Comparison of ENCODE assay signal across 9 mouse cellular contexts in genomic region chr5:120711416-120711815, GRCm38 (mm10). TPM values are rescaled to one million over a fixed set of nuclear protein-coding genes. Genes with fewer than 3 reads are reported as not detected.
DNase-seq lines count a peak whose midpoint lies in the region; ATAC-seq and TF ChIP-seq lines count a peak whose summit lies in the region.
"Had no signal": no experiment of that assay in that cellular context is flagged by ENCODE, and none has a peak within 500 bp of the region (broad histone marks: within the 10 kb centered on the region; RNA-seq: fewer than 3 reads in every experiment).

No protein-coding gene starts in this region.

- no peak overlapping the region for H3K9ac ChIP-seq in liver, embryonic 16.5 days (ENCODE audit: low read depth, low read length)

- peak; percentile 46 for TF ChIP-seq POLR2A in olfactory bulb, adult 2 months (IDR thresholded peaks at IDR 0.05; ENCODE audit: insufficient read depth, low read depth, low read length)

- H3K27me3 ChIP-seq in liver, embryonic 16.5 days (ENCODE audit: control insufficient read depth, insufficient read depth, low read depth, low read length): peaks cover 45% of the 10 kb centered on the region

- H3K9me3 ChIP-seq in liver, embryonic 16.5 days (replicated peaks; ENCODE audit: control insufficient read depth, low read length): no peaks in the 10 kb centered on the region

- H3K4me2 ChIP-seq in liver, embryonic 16.5 days (ENCODE audit: low read depth, low read length): 0 out of 2 replicates have a peak overlapping the region, but pooled peaks have one; percentile 6

- H3K27ac ChIP-seq in liver, embryonic 16.5 days (ENCODE audit: low read length): no peak overlapping the region
- peak overlapping the region; percentile 54 for H3K27ac ChIP-seq in olfactory bulb, adult 2 months (ENCODE audit: insufficient read depth, low read depth, low read length)

- H3K4me1 ChIP-seq in liver, embryonic 16.5 days (ENCODE audit: control insufficient read depth, low read depth, low read length): no peaks in the 10 kb centered on the region
- H3K4me1 ChIP-seq in olfactory bulb, adult 2 months (ENCODE audit: control insufficient read depth, insufficient read depth, low read length): peaks cover 35% of the 10 kb centered on the region

- peak; percentile 30 for DNase-seq in urinary bladder, postnatal 25 days (ENCODE audit: low spot score)
- DNase-seq in urinary bladder, adult 2 months (ENCODE audit: low spot score): no peak
- DNase-seq in heart, adult 8-10 months (ENCODE audit: low spot score): peak; percentile 7
- DNase-seq in kidney, postnatal 14 days: peak; percentile 28
- DNase-seq in thymus, postnatal 14 days: peak; percentile 79

- WGBS in liver, embryonic 16.5 days (ENCODE audit: insufficient replicate concordance): 2% methylated on average over 37 of the region's 43 CpGs
- WGBS in olfactory bulb, adult 2 months: under 1% methylated on average over 38 of the region's 43 CpGs

- no peak overlapping the region for H3K4me3 ChIP-seq in liver, embryonic 16.5 days (ENCODE audit: low read depth, low read length)
- H3K4me3 ChIP-seq in olfactory bulb, adult 2 months (ENCODE audit: insufficient read depth, low read depth, low read length): peak overlapping the region; percentile 67
- H3K4me3 ChIP-seq: megakaryocyte, embryonic 14.5 days had no signal

- ATAC-seq in common myeloid progenitor, adult 5-6 weeks (replicated peaks; ENCODE audit: low read depth, poor library complexity, severe bottlenecking): peak; percentile 33
- no peak for ATAC-seq in liver, embryonic 16.5 days (ENCODE audit: low read depth)

- TF ChIP-seq CTCF in olfactory bulb, adult 2 months (IDR thresholded peaks at IDR 0.05; ENCODE audit: insufficient read depth, low read depth, low read length): no peak

- H3K36me3 ChIP-seq in liver, embryonic 16.5 days (ENCODE audit: control insufficient read depth, insufficient read depth): no peaks in the 10 kb centered on the region

RNA-seq across cellular contexts. Expression of gene Dtx1, which starts 0.3 kb away (rescaled TPM):
- polyA plus RNA-seq in urinary bladder, adult 2 months (2012; rRNA removed): 6.6 and 12.5 TPM in 2 replicates
- total RNA-seq in common myeloid progenitor, adult 5-6 weeks (2017): not detected in 2 replicates
- 1 to 10 TPM; 1.7 to 2.0 (median 1.9) TPM for total RNA-seq in heart, adult 8-10 months (2022)
- 0.07 TPM in 1 of 2 replicates, not detected in the other for polyA plus RNA-seq in liver, embryonic 16.5 days (2015; fragmentation: Nextera tagmentation; extraction: Ambion mirVana)
- not detected in 2 replicates for polyA plus RNA-seq in olfactory bulb, adult 2 months (2012; ENCODE audit: insufficient read depth, insufficient read length, low replicate concordance, missing spikeins)

RNA-seq across cellular contexts. Expression of gene Oas2, which starts 38.2 kb away (rescaled TPM):
- 8.3 and 9.0 TPM in 2 replicates for polyA plus RNA-seq in urinary bladder, adult 2 months (2012; rRNA removed)
- 0.64 and 0.68 TPM in 2 replicates for total RNA-seq in common myeloid progenitor, adult 5-6 weeks (2017)
- total RNA-seq in heart, adult 8-10 months (2022): 1 to 10 TPM in 1 of 4 experiments, under 1 TPM in 3; 0.62 to 1.0 (median 0.83) TPM
- 0.56 and 0.66 TPM in 2 replicates for polyA plus RNA-seq in liver, embryonic 16.5 days (2015; fragmentation: Nextera tagmentation; extraction: Ambion mirVana)
- not detected in 2 replicates for polyA plus RNA-seq in olfactory bulb, adult 2 months (2012; ENCODE audit: insufficient read depth, insufficient read length, low replicate concordance, missing spikeins)
